Mouse (Mus musculus) intestine, embryonic 16.5 days (tissue): ENCODE measurements around the gene Nat10. TPM values are rescaled to one million over a fixed set of nuclear protein-coding genes. Genes with fewer than 3 reads are reported as not detected.
A peak's percentile ranks its signal among the peaks of the same experiment; 100 is the strongest.

Experiments used
- ATAC-seq: fragments of 200-750 bp; cut with Nextera tagmentation; 2 replicates; pipeline ENCODE4 v1.8.0; 2017; ENCODE audit warnings: moderate TSS enrichment, moderate library complexity
- H3K27ac ChIP-seq: fragments of 300-500 bp; sonication (generic); 2 replicates; pipeline ENCODE4 v1.5.1; 2014; ENCODE audit warnings: mild to moderate bottlenecking, low read length
- H3K27me3 ChIP-seq: fragments of 300-500 bp; sonication (generic); replicated peaks from 2 replicates; pipeline ENCODE4 v1.6.1; 2014; ENCODE audit warnings: low read length, control low read depth, mixed read lengths; ENCODE audit not compliant: control insufficient read depth, insufficient read depth
- H3K36me3 ChIP-seq: fragments of 300-500 bp; sonication (generic); 2 replicates; pipeline ENCODE4 v1.6.1; 2014; ENCODE audit warnings: low read length, control low read depth; ENCODE audit not compliant: control insufficient read depth, insufficient read depth
- H3K4me1 ChIP-seq: fragments of 300-500 bp; sonication (generic); 2 replicates; pipeline ENCODE4 v1.6.1; 2014; ENCODE audit warnings: low read length, control low read depth, mixed read lengths; ENCODE audit not compliant: control insufficient read depth, insufficient read depth
- H3K4me2 ChIP-seq: fragments of 300-500 bp; sonication (generic); 2 replicates; pipeline ENCODE4 v1.6.1; 2014; ENCODE audit warnings: low read depth, low read length, control low read depth
- H3K4me3 ChIP-seq: fragments of 300-500 bp; sonication (generic); 2 replicates; pipeline ENCODE4 v1.5.1; 2014; ENCODE audit warnings: mild to moderate bottlenecking, low read length
- H3K9ac ChIP-seq: fragments of 300-500 bp; sonication (generic); 2 replicates; pipeline ENCODE4 v1.6.1; 2014; ENCODE audit warnings: low read depth, low read length
- H3K9me3 ChIP-seq: fragments of 300-500 bp; sonication (generic); 2 replicates; pipeline ENCODE4 v1.6.1; 2016; ENCODE audit warnings: low read length, control low read depth; ENCODE audit not compliant: control insufficient read depth
- WGBS: fragments of 180-500 bp; shearing (Covaris S2); extraction: QIAGEN DNeasy Blood & Tissue Kit; methylation state at CpG from one replicate; pipeline ENCODE4 v1.1.7; 2014; 5-methylcytosine and 5-hydroxymethylcytosine counted together
- polyA plus RNA-seq: library from polyadenylated mRNA; unstranded; fragments of >200 nt; fragmentation: Nextera tagmentation; extraction: Ambion mirVana; gene quantifications from 2 replicates; pipeline ENCODE4 v1.2.1, GENCODE M21; 2015

Nat10 gene
- 27.6 and 28.9 TPM in 2 replicates for polyA plus RNA-seq

DNA sequence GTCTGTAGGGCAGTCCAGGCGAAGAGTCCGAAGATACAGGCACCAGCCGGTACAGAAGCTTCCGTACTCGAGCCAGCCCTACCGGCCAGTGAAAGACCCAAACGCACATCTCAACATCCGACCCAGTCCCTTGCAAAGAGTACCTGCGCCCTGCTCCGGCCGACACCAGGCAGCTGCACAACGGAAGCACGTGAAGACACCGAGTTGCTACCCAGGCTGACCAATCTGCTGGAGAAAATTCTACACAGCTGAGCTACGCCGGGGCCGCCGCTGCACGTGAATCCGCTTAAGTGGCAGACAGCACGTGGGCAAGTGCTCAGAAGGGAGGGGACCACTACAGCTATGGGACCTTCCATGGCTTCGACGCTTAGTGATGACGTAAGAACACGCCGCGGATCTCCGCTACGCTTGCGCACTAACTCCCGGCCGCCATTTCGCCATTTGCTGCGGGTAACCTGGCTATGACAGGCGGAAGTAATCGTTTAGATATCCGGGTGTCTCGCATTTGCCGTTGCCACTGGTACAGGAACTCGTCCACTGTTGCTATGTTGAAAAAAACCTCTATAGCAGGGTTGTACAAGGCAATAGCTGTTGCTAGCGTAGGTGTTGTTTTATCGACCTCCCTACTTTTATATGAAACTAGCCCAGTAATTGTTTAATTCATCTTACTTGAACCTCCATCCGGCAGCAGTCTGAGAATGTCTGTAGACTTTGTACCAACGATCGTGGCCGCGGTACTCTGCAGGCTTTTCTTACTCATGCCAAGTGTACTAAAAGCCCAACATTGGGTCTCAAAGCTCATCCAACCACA is at the start of gene Nat10:
Gene Nat10 (minus strand): TSS at position 365 of the 811 bp plus-strand sequence.
- H3K4me3 ChIP-seq: peak within 1 kb of the TSS; percentile 67
- ATAC-seq: peak; percentile 96
- peaks cover 6% of the 10 kb centered on the region; the same call in 1 of the 2 replicates for H3K36me3 ChIP-seq
- peak within 1 kb of the TSS; percentile 63 for H3K9ac ChIP-seq
- no peaks in the 10 kb centered on the region for H3K9me3 ChIP-seq
- WGBS: under 1% methylated on average over 47 of the region's 47 CpGs
- H3K4me2 ChIP-seq: peak within 1 kb of the TSS; percentile 57
- peak within 1 kb of the TSS; percentile 64 for H3K27ac ChIP-seq
- H3K4me1 ChIP-seq: peaks cover 8% of the 10 kb centered on the region; the same call in 1 of the 2 replicates
- no peaks in the 10 kb centered on the region for H3K27me3 ChIP-seq

- Histone ChIP-seq H3K4me1 (no peaks in the 10 kb centered on the region), H3K4me3 (no peak overlapping the region), H3K36me3 (no peaks in the 10 kb centered on the region), H3K4me2 (no peak overlapping the region), H3K9me3 (no peaks in the 10 kb centered on the region), H3K27ac (no peak overlapping the region), H3K9ac (no peak overlapping the region), H3K27me3 (no peaks in the 10 kb centered on the region)
- 82% methylated on average over 6 of the region's 6 CpGs for WGBS
- no peak for ATAC-seq
Measured at GRCm38 (mm10) chr2:103810412-103810811, 49.3 kb upstream of the Nat10 start.

DNA sequence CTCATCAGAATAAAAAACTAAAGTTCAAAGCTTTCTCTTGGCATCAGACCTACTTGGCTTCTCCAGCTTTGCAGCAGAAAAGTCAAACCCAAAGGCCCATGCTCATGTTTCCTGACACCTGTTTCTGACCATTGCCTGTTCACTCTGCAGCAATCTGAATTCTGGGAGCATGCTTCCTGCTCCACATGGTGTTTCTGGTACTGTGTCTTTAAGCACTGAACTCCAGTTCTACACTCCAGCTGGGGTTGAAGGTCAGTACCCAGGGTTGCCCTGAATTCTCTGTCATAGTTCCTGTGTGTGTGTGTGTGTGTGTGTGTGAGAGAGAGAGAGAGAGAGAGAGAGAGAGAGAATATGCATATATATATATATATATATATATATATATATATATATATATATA is 47.4 kb upstream of the Nat10 start:
- no peaks in the 10 kb centered on the region for H3K36me3 ChIP-seq
- ATAC-seq: peak; percentile 66

GRCm38 (mm10) chr2:103803770-103804530 is 42.9 kb upstream of the Nat10 start:
- ATAC-seq: no peak
- Histone ChIP-seq H3K4me1 (peaks cover 16% of the 10 kb centered on the region), H3K36me3 (no peaks in the 10 kb centered on the region), H3K9ac (peak overlapping the region; percentile 4; the same call in 1 of the 2 replicates), H3K4me2 (no peak overlapping the region), H3K27ac (peak overlapping the region; percentile 4; the same call in 1 of the 2 replicates), H3K9me3 (no peaks in the 10 kb centered on the region), H3K4me3 (no peak overlapping the region), H3K27me3 (no peaks in the 10 kb centered on the region)
- WGBS: 65% methylated on average over 5 of the region's 5 CpGs

More for the DNA sequence above, 47.4 kb upstream of the Nat10 start:
- no peaks in the 10 kb centered on the region for H3K27me3 ChIP-seq
- no peaks in the 10 kb centered on the region for H3K9me3 ChIP-seq
- H3K9ac ChIP-seq: no peak overlapping the region
- H3K4me2 ChIP-seq: no peak overlapping the region
- H3K27ac ChIP-seq: no peak overlapping the region
- H3K4me1 ChIP-seq: peaks cover 6% of the 10 kb centered on the region; the same call in 1 of the 2 replicates
- H3K4me3 ChIP-seq: no peak overlapping the region

GRCm38 (mm10) chr2:103802422-103802821 is 41.4 kb upstream of the Nat10 start:
- H3K9me3 ChIP-seq: no peaks in the 10 kb centered on the region
- H3K4me3 ChIP-seq: no peak overlapping the region
- no peak overlapping the region for H3K27ac ChIP-seq
- no peak overlapping the region for H3K4me2 ChIP-seq
- H3K4me1 ChIP-seq: peaks cover 19% of the 10 kb centered on the region
- no peaks in the 10 kb centered on the region for H3K36me3 ChIP-seq
- ATAC-seq: no peak
- no peak overlapping the region for H3K9ac ChIP-seq
- no peaks in the 10 kb centered on the region for H3K27me3 ChIP-seq
- 88% methylated on average over 1 of the region's 1 CpGs for WGBS

GRCm38 (mm10) chr2:103797491-103798009 is 36.5 kb upstream of the Nat10 start, which contains the start of gene Caprin1:
Caprin1 (minus strand) TSS chr2:103797649.
- Histone ChIP-seq H3K27me3 (no peaks in the 10 kb centered on the region), H3K4me1 (peaks cover 14% of the 10 kb centered on the region), H3K4me2 (peak within 1 kb of the TSS; percentile 72), H3K4me3 (peak within 1 kb of the TSS; percentile 94), H3K36me3 (no peaks in the 10 kb centered on the region), H3K9ac (peak within 1 kb of the TSS; percentile 97), H3K9me3 (no peaks in the 10 kb centered on the region), H3K27ac (peak within 1 kb of the TSS; percentile 100)
- ATAC-seq: peak; percentile 96
- WGBS: under 1% methylated on average over 31 of the region's 33 CpGs

DNA sequence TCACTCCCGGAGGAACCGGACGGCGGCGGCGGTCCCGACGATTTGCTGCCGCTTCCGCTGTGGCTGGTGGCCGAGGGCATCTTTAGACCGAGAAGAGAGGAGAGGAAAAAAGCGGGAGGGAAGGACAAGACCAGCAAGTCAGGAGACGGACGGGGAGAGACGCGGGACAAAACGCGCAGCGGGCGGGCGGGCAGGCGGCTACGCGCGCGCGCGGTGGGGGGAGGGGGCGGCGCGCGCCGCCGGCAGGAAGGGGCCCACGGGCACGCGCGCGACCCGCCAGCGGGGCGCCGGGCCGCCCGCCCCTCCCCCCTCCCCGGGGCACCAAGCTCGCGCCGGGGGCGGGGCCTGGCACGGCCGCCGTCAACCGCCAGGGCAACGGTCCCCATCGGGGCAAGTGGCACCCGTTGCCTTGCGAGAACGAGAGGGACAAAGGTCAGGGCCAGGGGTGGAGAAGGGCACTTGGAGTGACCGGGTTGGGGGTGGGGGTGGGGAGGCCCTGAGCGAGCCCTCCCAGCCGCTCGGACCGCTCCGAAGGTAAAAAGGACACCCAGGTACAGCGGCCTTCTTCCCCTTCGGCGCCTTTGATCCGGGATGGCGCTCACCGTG is 35.9 kb upstream of the Nat10 start:
- peaks cover 17% of the 10 kb centered on the region for H3K4me1 ChIP-seq

DNA sequence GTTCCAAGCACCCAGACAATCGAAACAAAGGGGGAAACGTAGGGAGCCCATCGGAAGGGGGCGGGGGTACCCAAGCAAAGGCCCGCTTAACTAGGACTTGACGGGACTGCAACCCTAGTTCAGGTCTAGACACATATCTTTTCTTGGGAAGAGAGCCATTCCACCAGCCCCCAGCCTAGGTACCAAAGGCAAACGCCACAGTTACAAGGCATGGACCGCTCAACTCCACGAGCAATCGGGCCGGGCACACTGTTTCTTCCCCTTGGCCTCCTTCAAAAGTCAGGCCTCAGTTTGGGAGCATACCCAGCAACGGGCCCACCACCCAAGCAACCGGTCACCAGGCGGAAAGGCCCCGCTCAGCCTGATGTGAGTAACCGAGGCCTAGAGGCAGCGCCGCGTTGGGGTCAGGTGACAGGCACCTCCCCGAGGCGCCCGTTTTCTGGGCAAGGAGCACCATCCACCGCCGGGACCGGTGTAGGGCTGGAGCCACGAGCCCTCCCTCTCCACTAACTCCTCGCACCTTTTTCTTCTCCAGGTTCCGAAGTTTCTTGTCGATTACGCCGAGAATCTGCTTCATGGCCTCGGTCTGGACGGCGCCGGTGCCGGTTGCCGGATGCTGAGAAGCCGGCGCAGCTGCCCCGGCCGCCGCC is 35.3 kb upstream of the Nat10 start:
- WGBS: under 1% methylated on average over 42 of the region's 42 CpGs
- ATAC-seq: peak; percentile 32
- Histone ChIP-seq H3K4me3 (peak overlapping the region; percentile 94), H3K27me3 (no peaks in the 10 kb centered on the region), H3K27ac (peak overlapping the region; percentile 100), H3K9me3 (no peaks in the 10 kb centered on the region), H3K4me1 (peaks cover 16% of the 10 kb centered on the region), H3K36me3 (no peaks in the 10 kb centered on the region), H3K4me2 (peak overlapping the region; percentile 48), H3K9ac (peak overlapping the region; percentile 97)

More for the DNA sequence above, 35.9 kb upstream of the Nat10 start:
- peak; percentile 82 for ATAC-seq
- H3K9ac ChIP-seq: peak overlapping the region; percentile 97
- H3K27me3 ChIP-seq: no peaks in the 10 kb centered on the region
- peak overlapping the region; percentile 100 for H3K27ac ChIP-seq
- H3K4me2 ChIP-seq: peak overlapping the region; percentile 48; the same call in 1 of the 2 replicates
- under 1% methylated on average over 58 of the region's 72 CpGs for WGBS
- H3K9me3 ChIP-seq: no peaks in the 10 kb centered on the region
- H3K4me3 ChIP-seq: peak overlapping the region; percentile 94
- no peaks in the 10 kb centered on the region for H3K36me3 ChIP-seq
